Mouse (Mus musculus) CH12.LX (cell line): ENCODE results near the gene Dlg2. TPM values are rescaled to one million over a fixed set of nuclear protein-coding genes. Genes with fewer than 3 reads are reported as not detected.

Experiments
- DNase-seq: peaks from one replicate; pipeline ENCODE4 v3.0.0-alpha.2; 2013; ENCODE audit errors: extremely low read depth
- H3K27ac ChIP-seq: 2 replicates; pipeline ENCODE4 v1.5.1; 2012; ENCODE audit warnings: low read depth, mild to moderate bottlenecking, control low read depth, moderate library complexity; ENCODE audit not compliant: insufficient read depth
- H3K27me3 ChIP-seq: replicated peaks from 2 replicates; pipeline ENCODE3; 2012; ENCODE audit warnings: inconsistent platforms
- H3K36me3 ChIP-seq, 2 experiments: replicated peaks in 1 of 2; 2 replicates each; pipeline versions ENCODE3 to v1.6.1; 2012; ENCODE audit warnings: inconsistent platforms in 1 of 2, low read length in 1 of 2, mild to moderate bottlenecking in 1 of 2, mixed read lengths in 1 of 2, moderate library complexity in 1 of 2; ENCODE audit not compliant: control insufficient read depth in 1 of 2, insufficient read depth in 1 of 2
- H3K4me1 ChIP-seq, 2 experiments: 2 replicates each; pipeline ENCODE4 v1.6.1; 2012; ENCODE audit warnings: inconsistent platforms in 1 of 2, moderate library complexity in 1 of 2; ENCODE audit not compliant: insufficient read depth in 2 of 2, control insufficient read depth in 1 of 2
- H3K4me2 ChIP-seq: 2 replicates; pipeline ENCODE4 v1.6.1; 2012; ENCODE audit warnings: low read depth, mild to moderate bottlenecking, control low read depth; ENCODE audit not compliant: poor library complexity, insufficient read depth, severe bottlenecking
- H3K4me3 ChIP-seq, 3 experiments: fragments of 150-350 bp in 1 of 3; sonication (generic) in 1 of 3; replicated peaks in 1 of 3; 2 replicates each; pipeline versions ENCODE3 to v1.5.1; 2011 to 2012; ENCODE audit warnings: low read depth in 2 of 3, low read length in 2 of 3, mild to moderate bottlenecking in 2 of 3, moderate library complexity in 2 of 3, control low read depth in 1 of 3, improper control_type of control experiment in 1 of 3, inconsistent platforms in 1 of 3, mixed read lengths in 1 of 3; ENCODE audit not compliant: poor library complexity in 1 of 3
- H3K79me2 ChIP-seq: replicated peaks from 2 replicates; pipeline ENCODE4 v1.6.1; 2012; ENCODE audit warnings: mild to moderate bottlenecking, moderate library complexity; ENCODE audit not compliant: control insufficient read depth, poor library complexity, insufficient read depth, severe bottlenecking; ENCODE audit errors: extremely low read depth
- H3K9ac ChIP-seq: 2 replicates; pipeline ENCODE4 v1.6.1; 2012; ENCODE audit warnings: low read depth, mild to moderate bottlenecking, control low read depth, moderate library complexity; ENCODE audit not compliant: insufficient read depth
- H3K9me3 ChIP-seq: replicated peaks from 2 replicates; pipeline ENCODE3; 2012; ENCODE audit warnings: low read length, inconsistent platforms, mixed read lengths
- BHLHE40 ChIP-seq: IDR thresholded peaks from 2 replicates; pipeline ENCODE4 v1.6.1; 2011; ENCODE audit warnings: mild to moderate bottlenecking, low read depth, low read length, improper control_type of control experiment
- CHD1 ChIP-seq: IDR thresholded peaks from 2 replicates; pipeline ENCODE4 v1.6.1; 2012; ENCODE audit warnings: low read depth, low read length, improper control_type of control experiment, inconsistent platforms
- CHD2 ChIP-seq: IDR thresholded peaks from 2 replicates; pipeline ENCODE4 v1.6.1; 2011; ENCODE audit warnings: low read length, improper control_type of control experiment
- ETS1 ChIP-seq: conservative IDR thresholded peaks from 2 replicates; pipeline ENCODE4 v1.6.1; 2012; ENCODE audit warnings: low read depth, mild to moderate bottlenecking, inconsistent platforms, low read length, improper control_type of control experiment, moderate library complexity
- GABPA ChIP-seq: IDR thresholded peaks from 2 replicates; pipeline ENCODE4 v1.6.1; 2012; ENCODE audit warnings: low read depth, low read length, improper control_type of control experiment, inconsistent platforms; ENCODE audit not compliant: insufficient replicate concordance
- IRF4 ChIP-seq: IDR thresholded peaks from 2 replicates; pipeline ENCODE4 v1.6.1; 2014; ENCODE audit warnings: low read depth, mild to moderate bottlenecking, inconsistent platforms, low read length, improper control_type of control experiment
- JUN ChIP-seq: IDR thresholded peaks from 2 replicates; pipeline ENCODE4 v1.6.1; 2011; ENCODE audit warnings: low read depth, mild to moderate bottlenecking, low read length, improper control_type of control experiment, moderate library complexity; ENCODE audit not compliant: insufficient read depth
- JUND ChIP-seq: conservative IDR thresholded peaks from 2 replicates; pipeline ENCODE4 v1.6.1; 2011; ENCODE audit warnings: low read depth, low read length, improper control_type of control experiment
- MAFK ChIP-seq: IDR thresholded peaks from 2 replicates; pipeline ENCODE4 v1.6.1; 2011; ENCODE audit warnings: low read length, improper control_type of control experiment; ENCODE audit not compliant: insufficient replicate concordance
- MAZ ChIP-seq: IDR thresholded peaks from 2 replicates; pipeline ENCODE4 v1.6.1; 2012; ENCODE audit warnings: low read depth, mild to moderate bottlenecking, inconsistent platforms, low read length, improper control_type of control experiment, moderate library complexity
- MXI1 ChIP-seq: IDR thresholded peaks from 2 replicates; pipeline ENCODE4 v1.6.1; 2011; ENCODE audit warnings: mild to moderate bottlenecking, low read depth, low read length, improper control_type of control experiment
- MYC ChIP-seq: IDR thresholded peaks from 2 replicates; pipeline ENCODE4 v1.6.1; 2011; ENCODE audit warnings: low read depth, mild to moderate bottlenecking, improper control_type of control experiment, low read length
- NELFE ChIP-seq: IDR thresholded peaks from 2 replicates; pipeline ENCODE4 v1.6.1; 2011; ENCODE audit warnings: low read depth, low read length, improper control_type of control experiment
- POLR2AphosphoS2 ChIP-seq: IDR thresholded peaks from 2 replicates; pipeline ENCODE4 v1.6.1; 2011; ENCODE audit warnings: low read depth, low read length, improper control_type of control experiment
- RCOR1 ChIP-seq: conservative IDR thresholded peaks from 2 replicates; pipeline ENCODE4 v1.6.1; 2012; ENCODE audit warnings: low read depth, mild to moderate bottlenecking, inconsistent platforms, low read length, improper control_type of control experiment
- SIN3A ChIP-seq: IDR thresholded peaks from 2 replicates; pipeline ENCODE4 v1.6.1; 2012; ENCODE audit warnings: low read length, improper control_type of control experiment, inconsistent platforms
- SMC3 ChIP-seq: IDR thresholded peaks from 2 replicates; pipeline ENCODE4 v1.6.1; 2011; ENCODE audit warnings: low read depth, low read length, improper control_type of control experiment
- TBP ChIP-seq: conservative IDR thresholded peaks from 2 replicates; pipeline ENCODE4 v1.6.1; 2011; ENCODE audit warnings: low read depth, low read length, improper control_type of control experiment
- TCF12 ChIP-seq: IDR thresholded peaks from 2 replicates; pipeline ENCODE4 v1.6.1; 2014; ENCODE audit warnings: low read depth, mild to moderate bottlenecking, inconsistent platforms, low read length, improper control_type of control experiment
- ZC3H11A ChIP-seq: IDR thresholded peaks from 2 replicates; pipeline ENCODE4 v1.6.1; 2012; ENCODE audit warnings: low read depth, mild to moderate bottlenecking, inconsistent platforms, low read length, improper control_type of control experiment
- ZMIZ1 ChIP-seq: IDR thresholded peaks from 2 replicates; pipeline ENCODE4 v1.6.1; 2012; ENCODE audit warnings: low read depth, mild to moderate bottlenecking, inconsistent platforms, low read length, improper control_type of control experiment
- ZNF384 ChIP-seq: IDR thresholded peaks from 2 replicates; pipeline ENCODE4 v1.6.1; 2012; ENCODE audit warnings: low read depth, low read length, improper control_type of control experiment, inconsistent platforms
- dilution Hi-C: fragments of 300-500 bp; cut with MboI; formaldehyde crosslinking; loops from 2 replicates; pipeline ENCODE4 v1.14.3; 2020; ENCODE audit warnings: low sequenced_read_pairs; ENCODE audit not compliant: extremely low pct_unique_long_range_greater_than_20kb, extremely low pct_ligation_motif_present
- in situ Hi-C: fragments of 300-500 bp; cut with MboI; formaldehyde crosslinking; loops from 3 replicates; pipeline ENCODE4 v1.14.3; 2019; ENCODE audit warnings: low sequenced_read_pairs, low pct_ligation_motif_present, low pct_unique_long_range_greater_than_20kb, mixed read lengths
- polyA plus RNA-seq: library from polyadenylated mRNA; unstranded; fragments of >175 nt; gene quantifications from 2 replicates; pipeline ENCODE4 v1.2.1, GENCODE M21; 2012; ENCODE audit warnings: low read depth; ENCODE audit not compliant: insufficient read length
- total RNA-seq, 2 experiments: library from RNA; depleted of rRNA; stranded (reverse); fragments of 300-350 nt in 1 of 2; fragments of >200 nt in 1 of 2; gene quantifications; 2 replicates each; pipeline ENCODE4 v1.2.3; 2012 to 2014

Dlg2 gene
- total and polyA plus RNA-seq, 3 experiments = 0.36 TPM; not detected in 2

DNA sequence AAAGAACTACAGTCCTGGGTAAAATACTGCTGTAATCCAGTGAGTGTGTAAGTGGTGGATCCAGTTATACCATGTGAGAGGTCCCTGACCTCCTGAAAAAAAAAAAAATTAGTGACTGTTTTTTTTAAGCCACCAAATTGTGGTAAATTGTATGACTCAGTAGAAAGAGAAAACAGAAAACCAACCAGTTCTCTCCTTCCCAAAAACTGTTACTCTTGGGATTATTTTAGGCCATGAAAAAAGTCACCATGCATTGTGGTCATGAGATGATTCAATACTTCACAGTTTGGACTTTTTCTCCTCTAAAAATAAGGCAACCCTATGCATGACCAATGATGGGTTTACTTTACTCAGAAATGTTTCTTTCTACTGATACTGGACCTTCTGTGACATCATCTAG, 1291.2 kb downstream of the Dlg2 start:
- Histone ChIP-seq H3K27me3 (no peaks in the 10 kb centered on the region), H3K4me3 (no peak overlapping the region), H3K36me3 (no peaks in the 10 kb centered on the region), H3K4me1 (peaks cover 0 to 4% of the 10 kb centered on the region in 2 experiments; a peak in 1 of 4 replicates), H3K9me3 (no peaks in the 10 kb centered on the region), H3K79me2 (no peaks in the 10 kb centered on the region), H3K27ac (no peak overlapping the region), H3K9ac (no peak overlapping the region), H3K4me2 (no peak overlapping the region)
- dilution Hi-C loops = no loop called here
- peak; percentile 56 for DNase-seq
- peak; percentile 86 for TF ChIP-seq ZNF384
- TF ChIP-seq MAZ = no peak
- TF ChIP-seq ETS1 = peak; percentile 53; the same call in 1 of the 2 replicates
- TF ChIP-seq RCOR1 = no peak
- TF ChIP-seq ZMIZ1 = no peak
- TF ChIP-seq MAFK = 0 out of 2 replicates have a peak, but pooled peaks have one; percentile 59
- peak; percentile 56 for TF ChIP-seq BHLHE40
- in situ Hi-C loops = no loop called here

DNA sequence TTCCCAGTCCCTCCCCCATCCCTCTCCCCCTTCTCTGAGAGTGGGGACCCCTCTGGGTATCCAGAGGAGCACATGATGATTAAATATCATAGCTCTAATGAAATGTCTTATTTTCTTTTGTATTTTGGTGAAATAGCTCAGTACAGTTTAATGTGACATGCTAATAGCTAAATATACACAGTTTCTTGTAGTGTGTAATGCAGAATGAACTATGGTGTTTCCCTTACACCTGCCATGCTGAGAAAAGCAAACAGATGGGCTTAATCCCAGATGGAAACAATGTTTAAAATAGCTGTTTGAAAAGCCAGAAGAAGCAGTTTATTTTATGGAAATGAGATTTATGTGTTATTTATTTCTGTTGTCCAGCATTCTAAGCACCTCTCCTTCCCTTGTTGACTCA, 1302.2 kb downstream of the Dlg2 start:
- Histone ChIP-seq H3K9me3 (no peaks in the 10 kb centered on the region), H3K27me3 (no peaks in the 10 kb centered on the region), H3K4me3 (no peak overlapping the region), H3K79me2 (no peaks in the 10 kb centered on the region), H3K4me2 (no peak overlapping the region), H3K4me1 (no peaks in the 10 kb centered on the region), H3K9ac (no peak overlapping the region), H3K27ac (no peak overlapping the region), H3K36me3 (no peaks in the 10 kb centered on the region)
- dilution Hi-C loops (no loop called here), in situ Hi-C loops (no loop called here)
- no peak for DNase-seq
- no peak for TF ChIP-seq JUN
- TF ChIP-seq ETS1 = no peak
- no peak for TF ChIP-seq TCF12
- TF ChIP-seq MXI1 = no peak
- TF ChIP-seq ZC3H11A = no peak
- TF ChIP-seq SIN3A = no peak
- TF ChIP-seq POLR2AphosphoS2 = no peak
- TF ChIP-seq BHLHE40 = no peak

DNA sequence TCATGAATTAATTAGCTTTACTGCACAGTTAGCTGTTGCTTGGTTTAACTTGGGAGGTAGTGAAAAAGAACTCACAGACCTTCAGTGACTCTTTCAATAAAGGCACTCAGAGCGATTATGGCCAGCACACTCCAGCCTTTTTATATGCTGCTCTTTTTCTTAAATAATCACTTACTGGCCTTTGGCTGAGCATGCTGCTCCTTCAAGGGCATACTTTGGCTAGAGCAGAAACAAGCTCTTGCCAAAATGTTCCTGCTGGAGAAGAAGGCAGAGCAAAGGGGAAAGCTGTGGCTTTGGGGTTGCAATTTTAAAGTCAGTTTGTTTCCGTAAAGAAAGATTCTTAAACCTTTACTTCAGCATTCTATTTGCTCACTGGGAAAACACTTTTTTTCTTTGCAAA, 1308.1 kb downstream of the Dlg2 start:
- TF ChIP-seq NELFE (no peak), MYC (no peak), CHD1 (no peak), ZNF384 (no peak), GABPA (no peak), MAZ (no peak), TCF12 (no peak), ETS1 (no peak), SIN3A (no peak), JUND (no peak), ZC3H11A (no peak), SMC3 (no peak), IRF4 (no peak), CHD2 (no peak), TBP (no peak)
- TF ChIP-seq, all 38 proteins: peak for 0
- no peaks in the 10 kb centered on the region for H3K36me3 ChIP-seq
- no peak overlapping the region for H3K9ac ChIP-seq
- no peak overlapping the region for H3K4me2 ChIP-seq
- DNase-seq = no peak
- in situ Hi-C loops (no loop called here), dilution Hi-C loops (no loop called here)
- no peaks in the 10 kb centered on the region for H3K79me2 ChIP-seq
- H3K4me1 ChIP-seq = no peaks in the 10 kb centered on the region
- H3K9me3 ChIP-seq = no peaks in the 10 kb centered on the region
- H3K27ac ChIP-seq = no peak overlapping the region
- H3K27me3 ChIP-seq = no peaks in the 10 kb centered on the region
- H3K4me3 ChIP-seq = no peak overlapping the region
